Mouse (Mus musculus) liver, embryonic 14.5 days (tissue): ENCODE measurements at regions not wholly inside any gene's neighbourhood (a gene's known extent, or its start where the extent isn't known, plus 50 kb on each side); places are given as distances from the start of the nearest gene placed in this dataset.

Experiments
- CTCF ChIP-seq: IDR thresholded peaks from 2 replicates; pipeline ENCODE4 v1.5.1; 2016; ENCODE audit warnings: antibody characterized with exemption, low read depth, control low read depth
- EP300 ChIP-seq: IDR thresholded peaks from 2 replicates; pipeline ENCODE4 v1.6.1; 2016; ENCODE audit warnings: antibody characterized with exemption, low read depth

GRCm38 (mm10) chr8:109105693-109106092, 388.1 kb upstream of the Pmfbp1 start:
- TF ChIP-seq CTCF (no peak), EP300 (no peak)
